Mouse (Mus musculus) heart, postnatal 0 days (tissue): Measurements from ENCODE around the gene Fgf15.

Experiments
- CTCF ChIP-seq: IDR thresholded peaks from 2 replicates; pipeline ENCODE4 v1.5.1; 2016; ENCODE audit warnings: antibody characterized with exemption, control low read depth, low read depth
- EP300 ChIP-seq: IDR thresholded peaks from 2 replicates; pipeline ENCODE4 v1.6.1; 2016; ENCODE audit warnings: antibody characterized with exemption, low read depth

GRCm38 (mm10) chr7:144851321-144851720 lies 45.0 kb upstream of the Fgf15 start:
- TF ChIP-seq CTCF (no peak), EP300 (no peak)
